Mouse (Mus musculus) testis, adult 2 months (tissue): ENCODE data around the gene Tmem253.

ENCODE experiments used
- CTCF ChIP-seq: fragments of 200-500 bp; IDR thresholded peaks from 2 replicates; pipeline ENCODE4 v1.5.1; 2012; ENCODE audit warnings: low read depth, mild to moderate bottlenecking, inconsistent platforms, low read length, moderate library complexity; ENCODE audit not compliant: control insufficient read depth, insufficient read depth, insufficient replicate concordance
- POLR2A ChIP-seq: fragments of 200-500 bp; IDR thresholded peaks from 2 replicates; pipeline ENCODE4 v1.6.1; 2012; ENCODE audit warnings: low read depth, mild to moderate bottlenecking, inconsistent platforms, low read length, moderate library complexity; ENCODE audit not compliant: control insufficient read depth

- TF ChIP-seq POLR2A (no peak), CTCF (no peak)
Observed at GRCm38 (mm10) chr14:52018248-52019050, 3.0 kb downstream of the Tmem253 start.
